Mouse (Mus musculus): ENCODE results near the gene Mettl23. TPM values are rescaled to one million over a fixed set of nuclear protein-coding genes. Genes with fewer than 3 reads are reported as not detected.
"Not testable (repeated sequence)": the region's sequence is repeated elsewhere in the genome, so short reads cannot be mapped to it uniquely, and the experiment has no call there.

The Mettl23 gene
- polyA plus RNA-seq, 1 experiment, result 44.6 TPM

DNA sequence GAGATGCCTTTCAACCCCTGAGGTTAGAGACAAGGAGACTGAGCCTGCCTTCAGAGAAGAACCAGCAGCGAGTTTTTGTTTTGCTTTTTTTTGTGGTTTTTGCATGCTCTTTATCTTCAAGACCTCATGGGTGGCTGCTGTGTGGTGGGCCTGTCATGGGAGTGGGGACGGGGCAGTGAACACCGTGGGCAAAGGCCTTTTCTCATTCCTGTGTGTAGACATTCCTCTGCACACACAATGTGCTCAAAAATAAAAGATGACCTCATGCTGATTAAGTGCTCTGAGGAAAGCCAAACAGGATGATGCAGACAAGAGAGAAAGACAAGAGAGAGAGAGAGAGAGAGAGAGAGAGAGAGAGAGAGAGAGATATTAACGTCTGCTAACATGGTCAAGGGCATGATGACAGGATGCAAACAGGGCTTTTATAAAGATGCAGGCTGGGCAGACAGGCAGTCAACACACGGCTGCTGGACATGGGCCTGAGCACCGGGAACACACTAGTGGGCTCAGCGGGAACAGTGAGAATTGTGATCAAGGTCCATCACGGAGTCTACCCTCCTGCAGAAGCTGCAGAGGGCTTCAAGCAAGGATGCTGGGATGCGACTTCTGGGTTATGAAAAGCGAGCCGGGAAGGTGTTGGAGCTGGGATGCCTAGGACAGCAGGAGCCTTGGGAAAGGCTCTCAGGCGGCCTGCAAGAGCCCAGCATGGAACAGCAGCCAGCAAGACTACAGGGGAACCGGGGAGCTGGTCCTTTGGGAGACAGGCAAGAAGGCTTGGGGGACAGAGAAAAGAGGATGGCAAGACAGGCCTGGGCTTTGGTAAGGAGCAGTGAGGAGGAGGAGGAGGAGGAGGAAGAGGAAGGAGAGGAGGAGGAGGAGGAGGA is 21.8 kb upstream of the Mettl23 start:
- no peak for DNase-seq (ENCODE audit: low read depth)
- TF ChIP-seq POLR2A (IDR thresholded peaks at IDR 0.05; ENCODE audit: borderline replicate concordance, extremely low read depth, insufficient read depth, insufficient read length, poor library complexity, severe bottlenecking), result no peak
- TF ChIP-seq CTCF (IDR thresholded peaks at IDR 0.05; ENCODE audit: borderline replicate concordance, extremely low read depth, insufficient read depth, insufficient read length), result no peak

DNA sequence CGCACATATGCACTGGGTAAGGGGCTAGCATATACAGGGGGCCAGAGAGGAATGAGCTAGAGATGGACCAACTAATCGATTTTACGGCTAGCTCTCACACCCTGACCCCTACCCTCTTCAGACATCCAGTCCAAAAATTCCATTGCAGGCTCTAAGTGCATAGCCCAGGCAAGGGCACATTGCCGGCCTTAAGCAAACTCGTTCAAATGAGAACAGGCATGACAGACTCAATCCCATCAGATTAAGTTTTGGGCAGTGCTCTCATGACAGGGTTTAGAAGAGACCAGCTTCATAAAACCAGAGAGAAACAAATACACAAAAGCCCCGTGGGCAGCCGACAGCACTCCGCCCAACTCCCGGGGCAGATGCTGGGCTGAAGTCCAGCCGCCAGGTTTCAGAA is 20.9 kb upstream of the Mettl23 start:
- DNase-seq (ENCODE audit: low read depth), result no peak
- TF ChIP-seq POLR2A (IDR thresholded peaks at IDR 0.05; ENCODE audit: borderline replicate concordance, extremely low read depth, insufficient read depth, insufficient read length, poor library complexity, severe bottlenecking) (no peak), CTCF (IDR thresholded peaks at IDR 0.05; ENCODE audit: borderline replicate concordance, extremely low read depth, insufficient read depth, insufficient read length) (no peak)

DNA sequence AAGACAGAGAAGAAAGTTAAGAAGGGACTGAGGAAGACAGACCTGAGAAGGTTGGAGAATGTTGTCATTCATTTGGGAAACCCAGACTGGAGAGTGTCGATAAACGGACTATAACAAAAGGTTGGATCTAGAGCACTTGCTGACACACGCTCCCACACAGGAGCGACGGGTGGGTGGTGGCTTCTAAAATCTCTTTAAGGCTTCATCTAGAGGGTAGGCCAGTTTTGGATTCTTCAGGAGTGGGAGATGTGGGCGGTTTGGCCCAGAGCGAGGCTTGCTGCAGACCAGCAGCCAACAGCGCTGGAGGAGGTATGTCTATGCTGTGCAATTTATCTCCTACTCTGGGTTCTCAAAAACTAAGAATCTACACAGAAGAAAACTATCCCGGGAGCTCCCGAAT is 20.5 kb upstream of the Mettl23 start:
- TF ChIP-seq CTCF (IDR thresholded peaks at IDR 0.05; ENCODE audit: borderline replicate concordance, extremely low read depth, insufficient read depth, insufficient read length) (no peak), POLR2A (IDR thresholded peaks at IDR 0.05; ENCODE audit: borderline replicate concordance, extremely low read depth, insufficient read depth, insufficient read length, poor library complexity, severe bottlenecking) (no peak)
- no peak for DNase-seq (ENCODE audit: low read depth)

DNA sequence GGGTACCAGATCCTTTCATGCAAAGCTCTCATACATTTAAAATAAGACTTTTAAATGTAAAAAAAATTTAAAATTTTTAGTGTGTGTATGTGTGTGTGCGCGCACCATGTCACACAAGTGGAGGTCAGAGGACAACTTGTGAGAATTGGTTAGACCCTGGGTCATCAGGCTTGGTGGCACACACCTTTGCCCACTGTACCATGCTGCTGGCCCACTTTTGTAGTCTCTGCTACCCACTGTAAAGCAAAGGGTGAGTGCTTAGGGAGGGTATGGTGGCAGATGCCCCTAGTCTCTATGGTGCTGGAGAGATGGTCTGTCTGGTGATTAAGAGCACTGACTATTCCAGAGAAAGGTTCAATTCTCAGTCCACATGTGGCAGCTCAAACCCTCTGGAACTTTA is 19.8 kb upstream of the Mettl23 start:
- TF ChIP-seq CTCF (IDR thresholded peaks at IDR 0.05; ENCODE audit: borderline replicate concordance, extremely low read depth, insufficient read depth, insufficient read length), result no peak
- TF ChIP-seq POLR2A (IDR thresholded peaks at IDR 0.05; ENCODE audit: borderline replicate concordance, extremely low read depth, insufficient read depth, insufficient read length, poor library complexity, severe bottlenecking), result no peak

DNA sequence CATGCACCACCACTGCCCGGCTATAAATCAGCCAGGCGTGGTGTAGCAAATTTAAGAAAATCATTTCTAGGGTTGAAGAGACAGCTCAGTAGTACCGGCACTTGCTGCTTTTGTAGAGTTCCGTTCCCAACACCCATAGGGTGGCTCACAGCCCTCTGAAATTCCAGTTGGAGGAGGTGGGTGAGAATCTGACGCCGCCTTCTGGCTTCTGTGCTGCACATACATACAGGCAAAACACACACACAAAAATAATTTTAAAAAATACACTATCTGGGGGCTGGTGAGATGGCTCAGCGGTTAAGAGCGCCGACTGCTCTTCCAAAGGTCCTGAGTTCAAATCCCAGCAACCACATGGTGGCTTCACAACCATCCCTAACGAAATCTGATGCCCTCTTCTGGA is 19.2 kb upstream of the Mettl23 start:
- not testable (repeated sequence) for DNase-seq (ENCODE audit: low read depth)

More for the DNA sequence above, 19.8 kb upstream of the Mettl23 start:
- no peak for DNase-seq (ENCODE audit: low read depth)

DNA sequence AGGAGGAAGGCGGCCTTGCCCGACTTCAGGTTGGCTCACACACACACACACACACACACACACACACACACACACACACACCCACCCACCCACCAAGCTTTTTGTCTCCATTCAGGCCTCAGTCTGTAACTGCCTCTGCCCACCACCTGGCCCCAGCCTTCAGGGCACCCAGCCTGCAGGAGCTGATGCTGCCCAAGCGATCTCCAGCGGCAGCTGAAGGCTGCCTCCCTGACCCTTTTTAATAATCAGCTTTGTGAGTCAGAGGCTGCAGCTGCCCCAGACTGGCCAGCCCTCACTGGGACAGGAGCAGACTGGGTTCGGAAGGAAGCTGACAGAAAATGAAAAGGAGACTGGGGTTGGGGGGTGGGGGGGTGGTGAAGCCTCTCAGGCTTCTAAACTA is 17.8 kb upstream of the Mettl23 start:
- DNase-seq (ENCODE audit: low read depth), result peak; percentile 54
- TF ChIP-seq CTCF (IDR thresholded peaks at IDR 0.05; ENCODE audit: borderline replicate concordance, extremely low read depth, insufficient read depth, insufficient read length) (no peak), POLR2A (IDR thresholded peaks at IDR 0.05; ENCODE audit: borderline replicate concordance, extremely low read depth, insufficient read depth, insufficient read length, poor library complexity, severe bottlenecking) (no peak)

DNA sequence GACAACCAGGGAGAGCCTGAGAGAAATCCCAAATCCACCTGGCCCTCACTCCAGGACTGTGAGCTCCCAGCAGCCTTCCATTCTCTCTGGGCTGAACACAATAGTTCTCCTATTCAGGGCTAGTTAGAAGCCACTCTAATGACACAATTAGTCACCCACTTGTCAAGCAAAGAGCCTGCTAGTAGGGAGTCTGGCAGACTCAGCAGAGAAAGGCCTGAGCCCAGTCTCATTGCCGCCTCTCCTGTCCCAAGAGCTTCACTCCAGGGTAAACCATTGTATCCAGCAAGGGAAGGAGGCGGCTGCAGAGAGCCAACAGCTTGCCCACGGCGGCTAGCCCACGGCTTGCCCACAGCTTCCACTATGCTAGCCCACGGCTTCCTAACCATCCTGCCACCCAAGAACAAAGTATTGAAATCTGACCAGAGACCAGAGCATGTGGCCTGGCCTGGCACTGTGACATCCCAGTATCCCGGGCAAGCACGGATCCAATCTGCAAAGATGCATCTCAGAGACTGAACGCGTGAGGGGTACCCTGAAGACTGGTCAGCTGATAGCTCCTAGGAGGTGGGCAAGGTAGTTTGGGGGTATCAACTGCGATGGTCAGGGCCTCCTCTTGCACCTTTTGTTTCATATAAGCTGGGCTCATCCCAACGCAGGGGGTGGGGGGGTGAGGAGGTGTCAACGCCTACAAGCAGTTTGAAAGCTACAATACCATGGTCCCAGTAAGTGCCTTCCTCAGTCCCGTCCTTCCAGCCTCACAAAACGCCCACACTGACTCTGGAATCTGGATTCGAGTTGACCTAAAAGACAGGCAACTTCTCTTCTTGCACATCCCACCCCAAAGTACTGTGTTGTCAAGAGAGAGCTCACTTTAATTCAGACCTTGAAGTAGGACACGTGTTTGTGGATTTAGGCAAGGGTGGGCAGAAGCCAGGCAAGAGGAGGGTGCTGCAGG is 16.3 kb upstream of the Mettl23 start:
- TF ChIP-seq POLR2A (IDR thresholded peaks at IDR 0.05; ENCODE audit: borderline replicate concordance, extremely low read depth, insufficient read depth, insufficient read length, poor library complexity, severe bottlenecking) (no peak), CTCF (IDR thresholded peaks at IDR 0.05; ENCODE audit: borderline replicate concordance, extremely low read depth, insufficient read depth, insufficient read length) (no peak)
- peak; percentile 79 for DNase-seq (ENCODE audit: low read depth)

DNA sequence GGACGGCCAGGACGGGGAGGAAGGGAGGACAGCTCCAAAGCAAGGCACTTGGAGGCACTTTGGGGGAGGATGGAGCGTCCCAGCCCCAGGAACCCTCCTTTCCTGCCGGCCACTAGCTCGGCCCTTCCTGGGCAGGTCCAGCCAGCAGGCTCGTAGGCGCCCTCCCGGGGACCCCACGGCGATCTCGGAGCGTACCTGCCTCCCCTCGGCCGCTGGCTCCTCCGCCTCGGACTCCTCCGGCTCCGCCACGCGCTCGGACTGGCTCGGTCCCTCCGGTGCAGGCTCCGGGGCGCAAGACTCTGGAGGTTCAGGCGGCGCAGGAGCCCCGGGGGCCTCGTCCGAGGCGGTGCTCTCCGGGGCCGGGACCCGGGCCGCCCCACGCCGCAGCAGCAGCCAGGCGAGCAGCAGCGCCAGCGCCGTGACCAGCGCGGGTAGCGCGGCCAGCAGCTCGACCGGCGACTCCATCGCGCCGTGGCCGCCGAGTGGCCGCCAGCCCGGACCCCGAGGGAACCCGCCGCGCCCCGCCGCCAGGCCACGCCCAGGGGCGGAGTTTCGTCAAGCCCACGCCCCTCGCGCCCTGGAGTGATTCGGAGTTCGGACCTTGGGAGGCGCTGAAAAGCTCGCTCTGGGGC is 15.4 kb upstream of the Mettl23 start, which contains the start of gene Mxra7:
Mxra7 (minus strand) TSS at position 513 of the 632 bp plus-strand sequence.
- no peak for TF ChIP-seq CTCF (IDR thresholded peaks at IDR 0.05; ENCODE audit: borderline replicate concordance, extremely low read depth, insufficient read depth, insufficient read length)
- TF ChIP-seq POLR2A (IDR thresholded peaks at IDR 0.05; ENCODE audit: borderline replicate concordance, extremely low read depth, insufficient read depth, insufficient read length, poor library complexity, severe bottlenecking), result peak; percentile 79
- peak; percentile 72 for DNase-seq (ENCODE audit: low read depth)

DNA sequence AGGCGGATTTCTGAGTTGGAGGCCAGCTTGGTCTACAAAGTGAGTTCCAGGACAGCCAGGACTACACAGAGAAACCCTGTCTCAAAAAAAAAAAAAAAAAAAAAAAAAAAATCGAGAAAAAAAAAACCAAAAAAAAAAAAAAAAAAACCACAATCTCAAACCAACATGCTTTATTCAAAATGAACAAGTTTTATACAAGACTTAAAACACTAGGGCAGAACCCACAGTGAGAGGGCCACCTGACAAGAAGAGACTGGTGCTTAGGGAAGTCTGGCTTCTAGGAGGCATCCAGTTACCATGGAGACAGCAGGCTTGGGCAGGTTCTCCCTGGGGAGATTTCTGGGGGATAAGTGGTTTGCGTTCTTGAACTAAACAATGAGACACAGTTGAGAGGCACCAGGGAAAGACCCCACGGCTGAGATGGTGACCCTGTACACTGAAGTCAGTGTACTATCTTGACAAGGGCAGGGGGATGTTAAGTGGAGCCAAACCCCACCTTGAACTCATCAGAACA is 10.8 kb upstream of the Mettl23 start:
- TF ChIP-seq POLR2A (IDR thresholded peaks at IDR 0.05; ENCODE audit: borderline replicate concordance, extremely low read depth, insufficient read depth, insufficient read length, poor library complexity, severe bottlenecking) (no peak), CTCF (IDR thresholded peaks at IDR 0.05; ENCODE audit: borderline replicate concordance, extremely low read depth, insufficient read depth, insufficient read length) (no peak)
- DNase-seq (ENCODE audit: low read depth), result peak; percentile 77

DNA sequence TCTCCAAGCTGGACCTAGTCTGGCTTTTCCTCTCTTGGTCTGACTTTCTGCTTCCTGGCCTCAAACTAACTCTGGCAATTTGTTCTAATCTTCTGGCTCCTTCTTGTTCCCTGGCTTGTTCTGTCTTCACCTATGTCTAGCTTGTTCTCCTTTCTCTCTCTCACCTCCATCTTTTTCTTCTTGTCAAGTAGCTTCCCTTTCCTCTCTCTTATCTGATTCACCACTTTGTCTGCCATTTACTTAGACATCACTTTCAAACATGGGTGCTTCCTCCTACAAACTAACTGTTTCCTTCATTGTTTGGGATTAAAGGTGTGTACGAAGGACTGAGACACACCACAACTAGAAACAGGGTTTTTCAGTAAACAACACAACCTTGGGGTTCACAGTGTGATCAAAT is 8.1 kb upstream of the Mettl23 start:
- no peak for DNase-seq (ENCODE audit: low read depth)
- TF ChIP-seq POLR2A (IDR thresholded peaks at IDR 0.05; ENCODE audit: borderline replicate concordance, extremely low read depth, insufficient read depth, insufficient read length, poor library complexity, severe bottlenecking) (no peak), CTCF (IDR thresholded peaks at IDR 0.05; ENCODE audit: borderline replicate concordance, extremely low read depth, insufficient read depth, insufficient read length) (no peak)

DNA sequence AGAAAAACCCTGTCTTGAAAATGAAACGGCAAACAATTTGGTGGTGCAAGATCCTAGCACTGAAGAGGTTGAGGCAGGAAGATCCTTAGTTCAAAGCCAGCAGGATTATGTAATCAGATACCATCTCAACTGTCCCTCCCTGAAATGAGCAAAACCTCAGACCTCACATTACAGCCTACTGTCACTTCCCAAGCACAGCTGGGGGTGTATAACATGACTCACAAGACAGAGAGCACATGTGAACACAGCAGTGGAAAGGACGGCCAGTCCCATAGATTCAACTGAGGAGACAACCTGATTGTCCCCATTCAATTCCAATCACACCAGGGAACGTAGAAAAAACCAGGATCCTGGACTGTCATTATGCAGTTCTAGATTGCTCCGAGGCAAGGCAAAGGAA is 6.8 kb upstream of the Mettl23 start:
- DNase-seq (ENCODE audit: low read depth), result no peak
- TF ChIP-seq CTCF (IDR thresholded peaks at IDR 0.05; ENCODE audit: borderline replicate concordance, extremely low read depth, insufficient read depth, insufficient read length) (no peak), POLR2A (IDR thresholded peaks at IDR 0.05; ENCODE audit: borderline replicate concordance, extremely low read depth, insufficient read depth, insufficient read length, poor library complexity, severe bottlenecking) (no peak)
